Mouse (Mus musculus) retina, embryonic 14.5 days (tissue): ENCODE results near the gene Nit2.
A peak's percentile ranks its signal among the peaks of the same experiment; 100 is the strongest.
"Not testable (repeated sequence)": the region's sequence is repeated elsewhere in the genome, so short reads cannot be mapped to it uniquely, and the experiment has no call there.

ENCODE experiments used
- DNase-seq: peaks from one replicate; pipeline ENCODE4 v3.0.0-alpha.2; 2015; ENCODE audit warnings: low spot score

Nit2 gene

DNA sequence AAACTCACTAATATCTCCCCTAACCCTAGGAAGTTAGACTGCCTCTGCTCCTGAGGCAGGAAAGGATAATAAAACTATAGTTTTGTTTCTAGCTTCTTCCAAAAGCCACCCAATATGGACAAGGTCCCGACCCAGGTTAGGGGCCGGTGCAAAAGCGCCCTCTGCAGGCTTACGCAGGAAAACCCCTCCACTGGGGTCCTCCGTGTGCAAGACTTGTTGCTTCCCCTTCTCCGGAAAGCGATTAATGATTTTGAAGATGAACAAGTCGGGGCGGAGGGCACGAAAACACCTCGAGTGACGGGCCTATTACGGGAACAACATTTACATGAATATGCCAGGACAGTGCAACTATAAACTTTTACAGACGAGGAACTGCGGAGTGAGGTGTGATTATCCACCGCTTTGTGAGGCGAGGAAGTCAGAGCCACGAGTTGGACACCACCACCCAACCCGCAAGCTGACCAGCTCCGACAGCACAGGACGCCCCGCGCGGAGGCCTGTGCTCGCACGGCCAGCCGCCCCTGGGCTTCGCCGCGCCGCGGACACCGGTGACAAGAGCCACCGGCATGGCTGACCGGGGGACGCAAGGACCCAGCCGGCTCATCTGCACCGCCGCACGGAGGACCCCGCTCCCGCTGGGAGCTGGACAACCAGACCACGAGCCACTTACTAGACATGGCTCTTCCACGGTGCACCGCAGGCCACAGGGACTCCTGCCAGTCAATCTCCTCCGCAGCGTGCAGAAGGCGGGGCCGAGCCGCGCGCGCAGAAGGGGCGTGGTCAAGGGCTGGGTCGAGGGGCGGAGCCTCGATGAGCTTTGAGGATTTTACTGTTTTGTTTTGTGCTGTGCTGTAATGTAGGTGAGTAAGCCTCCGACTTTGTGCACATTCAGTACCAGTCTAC lies at the start of gene Nit2:
TSS of gene Nit2 (minus strand) at position 731 of the 903 bp plus-strand sequence.
- peak; percentile 92 for DNase-seq

DNA sequence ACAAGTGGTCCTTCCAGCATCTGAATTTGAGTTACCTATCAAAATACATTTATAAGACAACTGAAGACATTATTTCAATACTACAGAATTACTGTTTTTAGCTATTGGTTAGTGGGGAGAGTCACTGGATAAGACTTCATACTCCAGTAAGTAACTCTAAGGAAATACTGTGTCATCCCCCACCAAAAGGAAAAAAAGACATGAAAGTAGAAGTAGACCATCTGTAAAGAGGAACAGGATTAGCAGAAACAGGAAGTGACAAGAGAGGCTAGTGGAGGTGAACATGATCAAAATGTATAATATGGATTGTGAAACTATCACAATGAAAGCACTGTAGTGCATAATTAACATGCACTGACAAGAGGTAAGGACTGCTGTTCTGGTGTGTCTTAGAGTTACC lies 48.8 kb upstream of the Nit2 start:
- DNase-seq: no peak

DNA sequence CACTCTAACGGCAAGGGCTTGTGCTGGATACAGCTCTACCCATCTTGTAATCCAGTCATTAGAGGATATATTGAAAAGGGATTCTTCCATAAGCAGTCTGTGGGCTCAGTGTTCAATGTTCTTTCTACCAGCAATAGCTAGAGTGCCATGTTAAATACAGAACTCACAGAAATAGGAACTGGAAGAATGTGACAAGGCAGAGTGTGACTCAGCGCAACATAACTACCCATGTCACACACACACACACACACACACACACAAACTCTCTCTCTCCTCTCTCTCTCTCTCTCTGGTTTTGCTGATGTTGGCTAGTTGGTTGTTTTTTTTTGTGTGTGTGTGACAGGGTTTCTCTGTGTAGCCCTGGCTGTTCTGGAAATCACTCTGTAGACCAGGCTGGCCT lies 43.9 kb upstream of the Nit2 start:
- no peak for DNase-seq

DNA sequence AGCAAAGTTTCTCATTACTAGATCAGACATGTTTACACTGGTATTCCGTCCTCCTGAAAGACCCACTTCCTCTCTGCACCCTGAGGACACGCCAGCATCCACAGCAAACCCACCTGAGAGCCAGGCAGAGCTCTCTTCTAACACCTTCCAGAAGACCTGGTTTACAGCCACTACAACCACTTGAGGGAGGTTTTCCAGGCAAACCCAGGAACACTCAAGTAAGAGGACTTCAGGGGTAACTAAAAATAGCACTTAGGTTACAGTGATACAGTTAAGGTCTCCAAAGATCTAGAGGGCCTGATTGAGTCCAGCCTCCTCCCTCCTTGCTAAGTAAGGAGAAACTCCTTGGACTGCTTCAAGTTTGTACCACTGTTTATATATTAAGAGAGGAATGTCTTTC lies 41.2 kb upstream of the Nit2 start:
- no peak for DNase-seq

DNA sequence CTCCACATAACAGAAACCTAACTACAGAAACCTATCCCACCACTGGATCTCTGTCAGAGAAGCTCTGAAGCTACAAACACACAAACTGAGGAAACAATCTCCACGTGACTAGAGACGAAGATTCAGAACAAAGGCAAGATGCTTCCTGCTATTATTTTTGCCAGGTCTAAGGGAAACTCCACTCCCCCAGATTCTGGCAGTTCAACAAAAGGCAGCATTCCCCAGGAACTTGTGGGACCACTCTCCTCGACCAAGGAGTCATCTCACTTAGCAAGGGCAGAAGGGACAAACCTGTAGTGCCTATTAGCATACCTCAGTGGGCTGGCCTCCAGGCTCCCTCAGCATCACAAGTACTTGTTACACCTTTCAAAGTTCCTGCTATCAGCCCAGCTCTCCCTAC lies 30.1 kb upstream of the Nit2 start:
- no peak for DNase-seq

DNA sequence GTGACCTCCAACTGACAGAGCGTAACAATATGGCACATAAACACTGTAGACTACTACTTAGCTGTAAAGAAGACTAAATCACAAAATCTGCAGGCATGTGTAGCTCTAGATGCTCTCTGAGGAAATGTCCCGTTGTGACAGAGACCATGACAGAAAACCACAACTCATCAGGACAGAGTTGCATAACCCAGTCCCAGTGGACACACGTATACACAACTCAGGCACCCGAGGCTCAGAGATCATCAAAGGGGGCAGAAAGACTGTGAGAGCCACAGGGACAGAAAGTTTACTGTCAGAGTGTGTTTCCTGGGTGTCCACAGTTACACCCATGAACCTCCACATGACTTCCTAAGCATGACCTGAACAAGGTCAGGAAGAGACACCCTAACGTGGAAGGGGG lies 29.4 kb upstream of the Nit2 start:
- DNase-seq: no peak

DNA sequence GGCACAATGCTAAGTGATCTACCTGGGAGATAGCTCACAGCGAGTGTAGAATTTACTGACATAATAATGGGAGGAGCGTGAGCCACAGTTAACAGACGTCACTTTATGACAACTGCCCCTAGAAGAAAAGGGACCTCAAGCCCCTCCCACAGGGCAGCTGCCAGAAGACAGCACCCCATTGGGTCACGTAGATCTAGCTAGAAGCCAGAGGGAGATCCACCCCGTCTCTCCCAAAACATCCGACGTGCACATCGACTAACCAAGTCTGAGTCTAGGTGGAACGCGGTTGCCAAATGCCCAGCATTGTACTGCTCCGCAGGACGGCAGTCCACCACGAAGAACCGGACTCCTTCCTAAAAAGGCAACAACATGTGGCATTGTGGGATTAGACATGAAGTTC lies 24.1 kb upstream of the Nit2 start:
- no peak for DNase-seq

DNA sequence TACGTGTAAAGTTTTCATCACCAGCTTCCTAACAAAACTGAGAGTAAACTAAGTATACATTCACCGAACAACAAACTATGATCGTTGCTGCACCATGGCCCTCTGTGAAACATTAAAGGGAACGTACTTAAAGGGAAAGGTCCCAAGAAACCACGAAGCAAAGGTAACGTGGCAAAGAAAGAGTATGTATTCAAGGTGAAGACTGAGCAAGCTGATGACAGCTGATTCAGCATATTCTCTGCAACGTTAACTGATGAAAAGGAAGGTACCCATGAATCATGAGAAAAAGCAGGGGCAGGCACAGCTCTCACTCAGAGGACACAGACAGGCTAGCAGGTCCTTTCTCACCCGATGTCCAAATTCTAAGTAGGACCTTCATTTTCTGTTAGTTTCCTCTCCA lies 23.2 kb upstream of the Nit2 start:
- no peak for DNase-seq

DNA sequence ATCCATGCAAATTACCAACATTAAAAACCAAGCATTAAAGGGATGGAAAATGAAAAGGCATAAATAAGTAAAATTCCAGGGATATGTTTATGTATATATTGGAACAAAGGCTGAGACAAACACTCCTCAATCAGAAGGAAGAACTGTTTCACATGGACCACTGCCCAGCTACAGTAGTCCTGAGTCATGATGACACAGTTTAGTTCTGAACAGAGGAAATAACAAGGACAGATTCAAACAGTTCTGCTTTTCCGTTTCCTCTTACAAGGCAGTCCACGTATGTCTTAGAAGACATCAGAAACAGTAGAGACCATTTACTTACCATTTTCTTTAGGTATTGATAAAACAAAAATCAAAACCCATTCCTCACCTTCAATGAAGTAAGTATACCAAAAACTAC lies 22.4 kb upstream of the Nit2 start:
- DNase-seq: no peak

DNA sequence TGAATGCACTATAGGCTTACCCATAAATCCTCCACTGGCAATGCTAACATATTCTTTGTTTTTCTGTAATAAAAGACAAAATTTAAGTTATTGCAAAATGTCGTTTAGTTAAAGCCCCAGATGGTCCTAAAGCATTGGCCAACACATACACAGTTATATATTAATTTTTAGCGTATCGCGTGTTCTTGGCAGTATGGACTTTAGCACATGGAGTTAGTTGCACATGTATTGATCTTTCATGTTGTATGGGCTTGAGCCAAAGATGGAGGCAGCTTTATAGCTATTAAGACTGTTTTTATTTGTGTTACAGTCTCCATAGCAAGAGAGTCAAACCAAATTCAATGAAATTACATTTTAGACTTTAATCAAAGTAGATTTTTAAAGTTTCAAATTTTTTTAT lies 19.5 kb upstream of the Nit2 start:
- no peak for DNase-seq

DNA sequence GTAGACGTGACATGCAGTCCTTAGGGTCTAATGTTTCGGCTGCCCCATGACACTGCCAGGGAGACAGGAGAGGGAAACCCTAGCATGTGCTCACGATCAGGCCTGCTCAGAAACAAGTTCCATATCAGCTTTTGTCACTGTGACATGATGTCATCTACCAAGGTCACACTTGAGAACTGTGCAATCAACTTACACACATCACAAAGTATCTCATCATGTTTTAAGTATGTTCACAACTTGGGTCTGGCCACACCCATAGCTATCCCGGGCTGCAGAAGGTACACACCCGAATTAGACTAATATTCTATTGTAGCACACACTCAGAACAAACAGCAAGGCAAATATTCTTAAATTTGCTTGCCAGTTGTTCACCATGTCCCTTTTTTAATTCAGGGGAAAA lies 14.9 kb upstream of the Nit2 start:
- no peak for DNase-seq

DNA sequence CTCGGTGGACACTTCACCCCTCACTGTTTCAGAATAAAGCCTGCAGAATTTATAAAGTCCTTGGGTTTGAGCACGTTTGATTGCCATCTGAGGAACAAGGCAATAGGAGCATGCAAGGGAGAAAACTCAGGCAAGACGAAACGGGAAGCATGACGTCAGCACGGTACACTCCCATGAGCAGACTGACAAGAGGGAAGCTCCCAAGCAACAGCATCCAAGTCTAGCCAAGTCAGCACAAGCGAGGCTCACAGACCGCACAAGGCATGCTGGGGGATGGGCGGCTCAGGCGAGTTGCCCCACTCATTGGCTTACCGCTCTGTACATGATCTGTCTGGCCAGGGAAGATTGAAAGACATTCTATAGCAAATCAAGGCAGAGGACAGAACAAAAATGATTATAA lies 14.0 kb upstream of the Nit2 start:
- no peak for DNase-seq

DNA sequence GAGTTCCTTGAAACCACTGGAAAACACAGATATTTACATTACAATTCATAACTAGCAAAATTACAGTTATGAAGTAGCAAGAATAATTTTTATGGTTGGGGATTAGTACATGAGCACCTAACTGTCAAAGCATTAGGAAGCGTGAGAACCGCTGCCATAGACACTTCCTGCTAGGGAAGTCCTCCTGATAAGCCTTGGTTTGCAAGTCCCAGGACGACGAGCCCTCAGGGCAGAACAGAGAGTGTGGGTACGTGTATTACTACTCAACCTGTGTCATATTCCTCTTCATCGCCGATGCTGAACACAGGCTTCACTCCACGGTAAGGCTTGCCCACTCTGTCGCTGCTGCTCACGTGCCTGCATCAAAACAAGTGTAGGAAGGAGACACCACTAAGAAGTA lies 10.5 kb upstream of the Nit2 start:
- DNase-seq: no peak

DNA sequence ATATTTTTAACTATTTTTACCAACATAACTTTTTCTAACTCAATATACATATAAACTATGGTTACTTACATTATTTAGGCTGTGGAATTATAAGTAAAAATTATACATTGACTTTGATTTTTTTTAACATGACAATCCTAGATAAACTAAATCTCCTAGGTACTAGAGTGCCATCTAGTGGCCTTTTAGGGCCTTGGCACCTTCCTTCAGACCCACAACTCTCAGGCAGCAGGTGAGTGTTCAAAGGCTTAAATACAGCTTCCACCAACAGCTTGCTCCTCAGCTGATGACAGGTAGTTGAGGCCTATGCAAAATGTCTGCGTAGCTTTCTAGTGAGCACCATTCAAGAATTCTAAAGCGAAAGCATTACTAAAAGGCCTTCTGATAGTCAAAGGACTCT lies 10.1 kb upstream of the Nit2 start:
- DNase-seq: peak; percentile 81

DNA sequence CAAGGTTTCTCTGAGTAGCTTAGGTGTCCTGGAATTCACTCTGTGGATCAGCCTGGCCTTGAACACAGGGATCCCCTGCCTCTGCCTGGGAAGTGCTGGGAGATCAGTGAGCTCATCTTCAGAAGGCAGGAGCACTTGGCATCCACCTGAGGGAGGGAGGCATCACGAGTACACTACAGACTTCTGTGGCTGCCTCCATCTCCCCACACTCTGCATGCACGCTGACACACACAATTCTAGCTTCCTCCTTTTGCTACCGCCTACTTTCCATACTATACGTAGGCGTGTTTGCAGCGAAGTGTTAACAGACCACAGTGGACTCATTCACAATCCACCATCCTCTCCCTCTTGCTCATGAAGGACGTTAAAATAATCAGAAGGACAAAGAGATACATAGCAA lies 9.1 kb upstream of the Nit2 start:
- no peak for DNase-seq

DNA sequence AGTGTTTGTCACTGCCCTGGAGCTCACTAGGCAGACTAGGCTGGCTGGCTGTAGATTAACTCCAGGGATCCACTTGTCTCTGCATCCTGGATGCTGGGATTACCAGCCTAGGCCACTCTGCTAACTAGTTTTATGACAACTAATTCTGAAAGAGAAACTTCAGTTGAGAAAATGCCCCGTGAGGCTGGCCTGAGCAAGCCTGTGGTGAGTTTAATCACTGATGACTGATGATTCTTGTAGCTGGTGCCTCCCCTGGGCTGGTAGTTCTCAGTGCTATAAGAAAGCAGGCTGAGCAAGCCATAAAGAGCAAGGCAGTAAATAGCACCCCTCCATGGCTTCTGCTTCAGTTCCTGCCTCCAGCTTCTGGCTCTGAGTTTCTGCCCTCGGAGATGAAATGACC lies 8.6 kb upstream of the Nit2 start:
- no peak for DNase-seq

DNA sequence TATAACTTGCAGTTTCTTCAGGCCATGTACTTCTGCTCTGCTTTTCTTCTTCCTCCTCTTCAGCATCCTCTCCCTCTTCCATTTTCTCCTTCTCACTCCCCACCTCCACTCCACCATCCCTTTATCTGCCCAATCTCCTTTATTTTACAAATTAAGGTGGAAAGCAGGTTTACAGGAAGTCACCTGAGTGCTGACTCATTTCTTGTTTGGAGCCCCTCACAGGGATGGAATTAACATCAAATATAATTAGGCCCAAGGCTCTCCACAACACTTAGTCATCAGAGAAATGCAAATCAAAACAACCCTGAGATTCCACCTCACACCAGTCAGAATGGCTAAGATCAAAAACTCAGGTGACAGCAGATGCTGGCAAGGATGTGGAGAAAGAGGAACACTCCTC lies 7.3 kb upstream of the Nit2 start:
- not testable (repeated sequence) for DNase-seq

DNA sequence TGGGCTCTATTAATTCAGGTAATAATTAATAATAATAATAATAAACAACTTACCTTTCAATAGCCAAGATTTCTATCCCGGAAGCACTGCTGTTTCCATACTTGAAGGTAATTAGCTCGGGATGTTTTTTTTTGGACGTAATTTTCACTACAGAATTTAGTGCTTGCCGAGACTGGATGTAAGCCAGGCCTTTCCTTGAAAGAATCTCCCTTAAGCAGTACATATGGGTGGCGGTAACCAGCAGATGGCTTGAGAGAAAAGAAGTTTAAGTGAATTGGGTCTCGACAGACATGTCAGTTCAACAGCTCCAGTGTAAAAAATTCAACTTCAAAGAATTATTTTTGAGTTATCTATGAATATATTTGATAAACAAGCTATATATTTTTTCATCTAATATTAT lies 4.4 kb upstream of the Nit2 start:
- no peak for DNase-seq

DNA sequence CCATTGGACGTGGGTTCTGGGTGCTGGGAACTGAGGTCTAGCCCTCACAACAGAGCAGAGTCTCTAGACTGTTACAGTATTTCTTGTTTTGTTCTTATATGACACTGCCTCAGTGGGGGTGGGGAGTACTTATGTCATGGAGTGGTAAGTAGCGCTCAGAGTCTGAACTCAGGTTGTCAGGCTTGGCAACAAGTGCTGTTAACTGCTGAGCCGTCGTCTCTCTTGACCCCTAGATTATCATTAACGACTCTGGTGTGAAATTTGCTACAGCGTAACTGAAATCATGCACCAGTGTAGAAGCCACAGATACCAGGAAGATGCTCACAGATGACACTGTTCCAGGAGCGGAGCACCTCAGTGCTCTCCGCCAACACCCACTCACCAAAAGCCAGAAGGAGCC lies 4.0 kb upstream of the Nit2 start:
- DNase-seq: no peak

DNA sequence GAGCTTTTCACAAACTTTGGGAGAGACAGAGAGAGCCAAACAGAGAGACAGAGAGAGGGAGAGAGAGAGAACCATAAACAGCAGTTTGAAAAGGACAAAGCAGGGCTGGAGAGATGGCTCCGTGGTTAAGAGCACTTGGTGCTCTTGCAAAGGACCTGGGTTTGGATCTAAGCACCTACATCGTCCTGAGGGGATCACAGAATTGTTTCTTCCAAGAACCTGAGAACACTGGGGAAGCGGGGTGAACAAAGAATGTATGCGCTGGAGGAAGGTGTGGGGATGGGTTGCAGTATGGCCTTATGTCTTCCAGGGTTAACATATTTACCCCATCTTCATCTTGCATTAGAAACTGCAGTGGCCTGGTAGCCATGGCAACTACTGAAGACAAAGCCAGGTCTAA lies 1.1 kb upstream of the Nit2 start:
- no peak for DNase-seq

DNA sequence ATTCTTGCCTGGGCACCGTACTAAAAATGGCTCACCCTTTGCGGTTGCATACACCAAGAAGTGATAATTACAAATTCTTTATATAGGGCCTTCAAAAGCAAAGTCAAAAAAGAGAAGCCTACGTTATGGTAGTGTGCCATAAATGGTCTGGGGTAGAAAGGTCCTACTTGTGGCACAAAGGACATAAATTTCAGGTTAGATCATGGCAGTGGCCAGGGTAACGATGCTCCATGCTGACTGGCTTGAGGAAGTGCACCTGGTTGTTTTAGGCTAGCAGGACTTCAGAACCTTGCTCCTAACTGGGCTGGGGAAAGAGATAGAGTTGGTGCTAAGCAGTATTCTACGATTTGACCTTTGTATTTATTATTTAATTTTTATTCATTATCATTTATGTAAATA lies 372 bp upstream of the Nit2 start:
- no peak for DNase-seq

DNA sequence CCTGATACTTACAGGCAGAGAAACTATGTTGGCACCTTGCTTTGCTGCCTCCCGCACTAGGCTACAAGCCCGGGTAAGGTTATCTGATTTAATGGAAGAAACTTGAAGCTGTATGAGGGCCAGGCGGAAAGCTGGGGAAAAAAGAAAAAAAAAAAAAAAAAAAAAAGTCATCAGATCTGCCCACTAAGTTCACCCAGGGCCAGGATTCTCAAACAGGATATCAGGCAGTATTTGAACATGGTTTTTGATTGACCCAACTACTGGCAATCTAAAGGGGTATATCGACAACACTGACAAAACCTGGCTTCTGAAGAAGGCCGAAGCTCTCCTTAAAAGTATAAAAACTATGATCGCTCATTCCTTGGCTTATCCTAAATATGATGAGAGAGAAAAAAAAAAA lies 1.1 kb downstream of the Nit2 start:
- no peak for DNase-seq

DNA sequence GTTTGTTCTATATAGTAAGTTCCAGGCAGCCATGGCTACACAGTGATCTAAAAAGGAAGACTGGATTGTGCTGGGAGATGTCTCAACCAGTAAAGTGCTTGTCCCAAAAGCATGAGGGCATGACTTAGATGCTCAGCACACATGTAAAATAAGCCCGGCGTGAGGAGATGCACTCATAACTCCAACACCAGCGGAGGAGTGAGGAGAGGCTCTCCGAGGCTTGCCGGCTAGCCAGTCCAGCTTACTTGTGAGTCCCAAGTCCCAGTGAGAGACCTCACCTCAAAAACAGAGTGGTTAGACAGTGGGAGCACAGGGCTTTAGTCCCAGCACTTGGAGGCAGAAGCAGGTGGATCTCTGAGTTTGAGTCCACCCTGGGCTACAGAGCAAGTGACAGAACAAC lies 2.0 kb downstream of the Nit2 start:
- DNase-seq: no peak

DNA sequence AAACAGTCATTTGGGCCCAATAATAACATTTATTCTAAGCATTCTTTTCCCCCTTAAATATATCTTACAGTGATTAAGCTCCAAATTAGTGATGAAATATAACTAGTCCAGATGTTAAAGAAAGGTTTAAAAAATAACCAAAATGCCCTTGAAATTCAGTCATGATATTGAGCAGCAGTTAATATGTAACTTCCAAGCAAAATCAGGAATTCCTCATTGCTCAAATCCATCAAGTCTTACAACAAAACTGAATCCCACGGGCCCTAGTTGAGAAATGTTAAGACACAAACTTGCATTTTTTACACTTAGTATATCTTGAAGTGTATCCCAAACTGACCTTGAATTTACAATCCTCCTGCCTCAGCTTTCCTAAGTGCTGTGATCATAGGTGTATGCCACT lies 3.4 kb downstream of the Nit2 start:
- no peak for DNase-seq
